Mouse (Mus musculus): ENCODE measurements around the gene Efcab7. TPM values are rescaled to one million over a fixed set of nuclear protein-coding genes. Genes with fewer than 3 reads are reported as not detected.

Efcab7 gene
- polyA plus RNA-seq, 1 experiment = not detected

GRCm38 (mm10) chr4:99926380-99926779 is 97.4 kb downstream of the Efcab7 start:
- TF ChIP-seq CTCF (IDR thresholded peaks at IDR 0.05; ENCODE audit: insufficient read depth, low read depth, low read length) = no peak
- no peak for TF ChIP-seq POLR2A (IDR thresholded peaks at IDR 0.05; ENCODE audit: insufficient read depth, low read depth, low read length)
- Histone ChIP-seq H3K27ac (ENCODE audit: insufficient read depth, low read depth, low read length) (no peak overlapping the region), H3K4me3 (ENCODE audit: insufficient read depth, low read depth, low read length) (no peak overlapping the region), H3K4me1 (ENCODE audit: control insufficient read depth, insufficient read depth, low read length) (peaks cover 6% of the 10 kb centered on the region)
- WGBS = 92% methylated on average over 4 of the region's 4 CpGs

GRCm38 (mm10) chr4:99928521-99928920 is 99.5 kb downstream of the Efcab7 start:
- TF ChIP-seq POLR2A (IDR thresholded peaks at IDR 0.05; ENCODE audit: insufficient read depth, low read depth, low read length) (no peak), CTCF (IDR thresholded peaks at IDR 0.05; ENCODE audit: insufficient read depth, low read depth, low read length) (no peak)
- H3K4me1 ChIP-seq (ENCODE audit: control insufficient read depth, insufficient read depth, low read length) = peaks cover 6% of the 10 kb centered on the region
- H3K4me3 ChIP-seq (ENCODE audit: insufficient read depth, low read depth, low read length) = no peak overlapping the region
- WGBS = 83% methylated on average over 6 of the region's 6 CpGs
- H3K27ac ChIP-seq (ENCODE audit: insufficient read depth, low read depth, low read length) = no peak overlapping the region

GRCm38 (mm10) chr4:99929149-99929612 is 100.2 kb downstream of the Efcab7 start, which contains the start of gene Pgm1:
Gene Pgm1 (plus strand): TSS chr4:99929414.
- Histone ChIP-seq H3K4me1 (ENCODE audit: control insufficient read depth, insufficient read depth, low read length) (peaks cover 6% of the 10 kb centered on the region), H3K4me3 (ENCODE audit: insufficient read depth, low read depth, low read length) (peak within 1 kb of the TSS; percentile 56), H3K27ac (ENCODE audit: insufficient read depth, low read depth, low read length) (peak within 1 kb of the TSS; percentile 60)
- 3% methylated on average over 23 of the region's 23 CpGs for WGBS
- TF ChIP-seq CTCF (IDR thresholded peaks at IDR 0.05; ENCODE audit: insufficient read depth, low read depth, low read length) (no peak), POLR2A (IDR thresholded peaks at IDR 0.05; ENCODE audit: insufficient read depth, low read depth, low read length) (peak; percentile 28; the same call in 1 of the 2 replicates)

GRCm38 (mm10) chr4:99929613-99930517 is 100.9 kb downstream of the Efcab7 start, which contains the start of gene Itgb3bp:
Gene Itgb3bp (minus strand): TSS chr4:99929813.
- Histone ChIP-seq H3K27ac (ENCODE audit: insufficient read depth, low read depth, low read length) (peak within 1 kb of the TSS; percentile 60), H3K4me3 (ENCODE audit: insufficient read depth, low read depth, low read length) (peak within 1 kb of the TSS; percentile 56), H3K4me1 (ENCODE audit: control insufficient read depth, insufficient read depth, low read length) (peaks cover 6% of the 10 kb centered on the region)
- under 1% methylated on average over 57 of the region's 57 CpGs for WGBS
- TF ChIP-seq POLR2A (IDR thresholded peaks at IDR 0.05; ENCODE audit: insufficient read depth, low read depth, low read length) (no peak), CTCF (IDR thresholded peaks at IDR 0.05; ENCODE audit: insufficient read depth, low read depth, low read length) (no peak)

GRCm38 (mm10) chr4:99930518-99931239 is 101.7 kb downstream of the Efcab7 start:
- Histone ChIP-seq H3K4me3 (ENCODE audit: insufficient read depth, low read depth, low read length) (no peak overlapping the region), H3K27ac (ENCODE audit: insufficient read depth, low read depth, low read length) (no peak overlapping the region), H3K4me1 (ENCODE audit: control insufficient read depth, insufficient read depth, low read length) (peaks cover 6% of the 10 kb centered on the region)
- WGBS = 47% methylated on average over 10 of the region's 10 CpGs
- TF ChIP-seq CTCF (IDR thresholded peaks at IDR 0.05; ENCODE audit: insufficient read depth, low read depth, low read length) (no peak), POLR2A (IDR thresholded peaks at IDR 0.05; ENCODE audit: insufficient read depth, low read depth, low read length) (no peak)

- peaks cover 6% of the 10 kb centered on the region for H3K4me1 ChIP-seq (ENCODE audit: control insufficient read depth, insufficient read depth, low read length)
- no peak overlapping the region for H3K27ac ChIP-seq (ENCODE audit: insufficient read depth, low read depth, low read length)
- TF ChIP-seq POLR2A (IDR thresholded peaks at IDR 0.05; ENCODE audit: insufficient read depth, low read depth, low read length) = no peak
- no peak for TF ChIP-seq CTCF (IDR thresholded peaks at IDR 0.05; ENCODE audit: insufficient read depth, low read depth, low read length)
- 67% methylated on average over 11 of the region's 11 CpGs for WGBS
- no peak overlapping the region for H3K4me3 ChIP-seq (ENCODE audit: insufficient read depth, low read depth, low read length)
Measured at GRCm38 (mm10) chr4:99931240-99931580, 102.2 kb downstream of the Efcab7 start.

- Histone ChIP-seq H3K27ac (ENCODE audit: insufficient read depth, low read depth, low read length) (no peak overlapping the region), H3K4me1 (ENCODE audit: control insufficient read depth, insufficient read depth, low read length) (peaks cover 6% of the 10 kb centered on the region), H3K4me3 (ENCODE audit: insufficient read depth, low read depth, low read length) (no peak overlapping the region)
- TF ChIP-seq CTCF (IDR thresholded peaks at IDR 0.05; ENCODE audit: insufficient read depth, low read depth, low read length) (no peak), POLR2A (IDR thresholded peaks at IDR 0.05; ENCODE audit: insufficient read depth, low read depth, low read length) (no peak)
- 84% methylated on average over 4 of the region's 4 CpGs for WGBS
Measured at GRCm38 (mm10) chr4:99931807-99932206, 102.8 kb downstream of the Efcab7 start.

- WGBS = 95% methylated on average over 7 of the region's 7 CpGs
- no peak overlapping the region for H3K27ac ChIP-seq (ENCODE audit: insufficient read depth, low read depth, low read length)
- H3K4me3 ChIP-seq (ENCODE audit: insufficient read depth, low read depth, low read length) = no peak overlapping the region
- TF ChIP-seq CTCF (IDR thresholded peaks at IDR 0.05; ENCODE audit: insufficient read depth, low read depth, low read length) = no peak
- peaks cover 6% of the 10 kb centered on the region for H3K4me1 ChIP-seq (ENCODE audit: control insufficient read depth, insufficient read depth, low read length)
Measured at GRCm38 (mm10) chr4:99934859-99935258, 105.9 kb downstream of the Efcab7 start.

GRCm38 (mm10) chr4:99936278-99936677 is 107.3 kb downstream of the Efcab7 start:
- TF ChIP-seq CTCF (IDR thresholded peaks at IDR 0.05; ENCODE audit: insufficient read depth, low read depth, low read length) (no peak), POLR2A (IDR thresholded peaks at IDR 0.05; ENCODE audit: insufficient read depth, low read depth, low read length) (no peak)
- H3K4me3 ChIP-seq (ENCODE audit: insufficient read depth, low read depth, low read length) = no peak overlapping the region
- WGBS = 94% methylated on average over 5 of the region's 5 CpGs

More at GRCm38 (mm10) chr4:99936278-99936677, 107.3 kb downstream of the Efcab7 start:
- no peak overlapping the region for H3K27ac ChIP-seq (ENCODE audit: insufficient read depth, low read depth, low read length)
- peaks cover 2% of the 10 kb centered on the region for H3K4me1 ChIP-seq (ENCODE audit: control insufficient read depth, insufficient read depth, low read length)
